Mouse (Mus musculus): ENCODE measurements around the gene Haspin. TPM values are rescaled to one million over a fixed set of nuclear protein-coding genes. Genes with fewer than 3 reads are reported as not detected.
A peak's percentile ranks its signal among the peaks of the same experiment; 100 is the strongest.

Haspin gene
- total and polyA plus RNA-seq, 3 experiments, result 26.9 to 28.3 TPM; not detected in 1

DNA sequence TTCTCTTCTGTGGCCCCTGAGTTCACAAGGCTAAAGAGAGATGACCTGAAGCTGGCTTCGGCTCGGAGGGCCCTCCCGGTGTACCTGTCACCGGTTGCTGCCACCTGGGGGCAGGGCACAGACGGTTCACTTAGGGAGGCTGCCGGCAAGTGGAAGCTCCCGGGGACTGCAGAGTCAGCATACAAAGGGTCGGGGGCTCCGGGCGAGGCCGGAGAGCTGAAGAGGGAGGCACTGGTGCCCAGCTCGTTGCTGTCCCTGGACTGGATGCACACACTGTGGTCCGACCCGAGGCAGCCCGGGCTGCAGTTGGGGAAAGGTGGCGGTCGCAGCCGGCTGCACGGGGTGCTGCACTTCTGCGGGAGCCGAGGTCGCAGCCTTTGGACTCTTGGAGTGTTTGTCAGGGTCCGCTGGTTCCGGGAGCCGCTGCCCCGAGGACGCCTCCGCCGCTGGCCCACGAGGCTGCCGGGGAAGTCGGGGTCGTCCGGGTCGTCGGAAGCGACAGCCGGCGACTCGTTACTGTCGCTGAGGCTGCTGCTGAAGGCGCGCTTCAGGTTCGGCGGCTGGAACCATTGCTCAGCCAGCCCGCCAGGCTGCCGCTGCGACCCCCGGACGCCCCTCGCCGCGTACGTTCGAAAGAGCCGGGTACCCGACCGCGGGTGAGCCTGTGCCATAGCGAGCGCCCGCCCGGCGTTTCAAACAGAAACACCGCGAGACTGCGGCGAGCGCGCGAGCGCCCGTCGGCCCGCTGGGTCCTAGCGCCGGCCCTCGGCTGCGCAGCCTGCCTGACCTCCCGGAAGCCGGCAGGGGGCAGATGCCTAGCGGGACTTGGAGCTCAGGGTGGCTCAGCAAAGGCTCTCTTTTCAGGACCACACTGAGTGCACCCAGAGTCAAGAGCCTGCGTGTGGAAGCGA is at the start of gene Haspin (continued):
- peak; percentile 58; the same call in 1 of the 2 replicates for TF ChIP-seq TBP (IDR thresholded peaks at IDR 0.05; ENCODE audit: low read depth, low read length)
- no peak for TF ChIP-seq GABPA (IDR thresholded peaks at IDR 0.05; ENCODE audit: low read depth, low read length)
- TF ChIP-seq NELFE (IDR thresholded peaks at IDR 0.05; ENCODE audit: low read depth, low read length), result peak; percentile 93
- TF ChIP-seq CHD2 (IDR thresholded peaks at IDR 0.05; ENCODE audit: low read length), result peak; percentile 97
- no peak for TF ChIP-seq EP300 (IDR thresholded peaks at IDR 0.05; ENCODE audit: low read depth in 1 of 2, low read length in 2 of 2)
- 0 out of 2 replicates have a peak, but pooled peaks have one; percentile 39 for TF ChIP-seq UBTF (IDR thresholded peaks at IDR 0.05; ENCODE audit: borderline replicate concordance, insufficient read depth, low read depth, low read length)

DNA sequence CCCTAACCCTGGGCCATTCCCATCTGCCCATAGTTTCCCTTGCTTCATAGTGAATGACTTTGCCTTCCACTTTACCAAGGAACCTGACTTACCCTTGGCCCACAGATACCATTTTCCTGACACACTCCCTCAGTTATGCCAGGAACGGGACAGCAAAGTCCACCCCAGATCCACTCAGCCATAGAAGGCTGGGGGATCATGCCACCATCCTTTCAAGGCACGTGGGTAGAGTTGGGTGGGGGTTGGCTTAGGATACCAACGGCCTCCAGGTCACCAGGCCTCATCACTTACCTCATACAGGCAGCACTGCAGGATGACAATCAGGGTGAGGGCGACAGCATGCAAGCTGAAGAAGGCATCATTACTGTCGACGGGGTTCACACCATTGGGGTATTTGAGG is 49.1 kb upstream of the Haspin start:
- H3K4me1 ChIP-seq (ENCODE audit: control insufficient read depth in 1 of 2, insufficient read depth in 2 of 2, low read length in 2 of 2), result no peaks in the 10 kb centered on the region
- H3K36me3 ChIP-seq (ENCODE audit: control insufficient read depth in 1 of 2, insufficient read depth in 2 of 2, low read length in 2 of 2), result no peaks in the 10 kb centered on the region
- H3K27me3 ChIP-seq (ENCODE audit: control insufficient read depth in 1 of 2, insufficient read depth in 2 of 2, low read length in 2 of 2), result no peaks in the 10 kb centered on the region
- H3K9me3 ChIP-seq (replicated peaks; ENCODE audit: insufficient read depth, low read length), result no peaks in the 10 kb centered on the region
- no peak overlapping the region for H3K4me3 ChIP-seq (ENCODE audit: control insufficient read depth in 1 of 2, insufficient read depth in 1 of 2, low read depth in 2 of 2, low read length in 2 of 2)
- TF ChIP-seq ZC3H11A (IDR thresholded peaks at IDR 0.05; ENCODE audit: low read depth, low read length) (no peak), CHD2 (IDR thresholded peaks at IDR 0.05; ENCODE audit: low read length) (no peak), ETS1 (IDR thresholded peaks at IDR 0.05; ENCODE audit: low read depth, low read length) (no peak), USF2 (IDR thresholded peaks at IDR 0.05; ENCODE audit: borderline replicate concordance in 1 of 2, insufficient read depth in 1 of 2, low read depth in 1 of 2, low read length in 2 of 2) (no peak), SMC3 (IDR thresholded peaks at IDR 0.05; ENCODE audit: low read depth, low read length) (no peak), HCFC1 (IDR thresholded peaks at IDR 0.05; ENCODE audit: low read depth, low read length) (no peak), CHD1 (IDR thresholded peaks at IDR 0.05; ENCODE audit: low read depth, low read length) (no peak), KAT2A (conservative IDR thresholded peaks at IDR 0.05; ENCODE audit: low read depth, low read length) (no peak), RAD21 (IDR thresholded peaks at IDR 0.05; ENCODE audit: low read depth, low read length) (no peak), MAX (IDR thresholded peaks at IDR 0.05; ENCODE audit: low read length) (no peak), SIN3A (IDR thresholded peaks at IDR 0.05; ENCODE audit: low read length) (no peak)
- no peak overlapping the region for H3K9ac ChIP-seq (ENCODE audit: control insufficient read depth, low read depth, low read length, poor library complexity, severe bottlenecking)
- no peak for DNase-seq (ENCODE audit: low read depth, low spot score)
- no peaks in the 10 kb centered on the region for H3K79me2 ChIP-seq (ENCODE audit: control insufficient read depth, insufficient read depth, low read length, poor library complexity)
- no peak overlapping the region for H3K27ac ChIP-seq (ENCODE audit: control insufficient read depth, low read depth, low read length)
